Mouse (Mus musculus) heart, adult 11 months (tissue): ENCODE measurements around the gene Eif2d.

ENCODE experiments used
- DNase-seq: peaks from one replicate; pipeline ENCODE4 v3.0.0; 2022

The Eif2d gene

DNA sequence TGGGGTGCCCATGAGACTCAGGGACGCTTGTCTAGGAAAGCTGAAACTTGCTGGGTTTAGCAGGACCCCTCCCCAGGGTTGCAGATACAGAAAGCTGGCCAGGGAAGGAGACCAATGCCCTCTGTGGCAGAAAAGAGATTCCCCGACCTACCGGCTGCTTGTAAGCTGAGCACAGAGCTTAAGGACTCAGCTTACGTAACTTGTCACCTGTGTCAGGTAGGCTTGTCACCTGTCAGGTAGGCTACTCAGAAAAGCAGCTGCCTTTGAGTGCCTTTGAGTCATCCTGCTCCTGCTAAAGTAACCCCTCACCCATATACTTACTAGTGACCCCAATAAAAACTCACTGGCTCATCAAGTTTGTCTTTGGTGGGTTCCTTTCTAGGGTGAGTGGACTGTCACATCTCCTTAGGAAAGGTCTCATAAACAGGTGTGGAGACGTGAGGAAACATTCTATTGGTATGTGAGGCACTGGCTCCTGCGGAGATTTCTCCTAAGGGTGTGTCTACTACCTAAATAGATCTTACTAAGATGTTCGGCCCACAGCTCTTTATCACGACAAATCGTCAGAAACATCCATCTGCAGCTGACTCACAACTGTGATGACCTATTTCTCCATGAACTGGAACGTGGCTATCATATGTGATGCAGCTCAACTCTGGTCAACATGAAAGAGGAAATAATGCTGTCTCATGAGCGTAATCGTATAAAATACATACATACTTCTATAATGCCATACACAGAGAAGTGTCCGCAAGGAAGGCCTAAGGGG lies 69.0 kb downstream of the Eif2d start:
- DNase-seq = no peak

GRCm38 (mm10) chr1:131223345-131223744 lies 70.4 kb downstream of the Eif2d start:
- DNase-seq = no peak

DNA sequence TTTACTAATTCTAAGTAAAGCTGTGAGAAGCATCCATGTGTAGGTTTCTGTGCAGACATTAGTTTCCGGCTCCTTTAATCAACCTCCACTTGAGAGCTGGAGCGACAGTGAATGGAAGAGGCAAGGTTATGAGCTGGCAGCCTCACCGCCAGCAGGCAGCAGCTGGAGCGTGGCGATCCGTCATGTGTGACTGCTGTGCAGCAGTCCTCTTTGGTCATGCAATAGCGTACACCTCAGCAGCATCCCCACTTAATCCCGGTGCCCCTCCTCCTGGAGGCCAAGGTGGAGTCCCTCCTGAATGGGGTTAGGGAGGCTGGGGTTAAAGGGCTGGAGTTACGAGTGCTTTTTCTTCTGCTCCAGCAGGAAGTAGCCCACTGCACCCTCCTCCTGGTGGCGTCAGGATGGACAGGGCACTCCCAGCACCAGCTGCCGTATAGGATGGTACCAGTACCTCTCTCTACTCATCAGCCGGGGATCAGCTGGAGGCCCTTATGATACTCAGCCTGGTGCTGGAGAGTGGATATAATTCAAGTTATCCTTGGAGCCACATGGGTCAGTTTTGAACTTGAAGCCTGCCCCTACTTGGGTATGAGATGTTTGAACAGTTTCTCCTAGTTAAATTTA lies 72.0 kb downstream of the Eif2d start:
- no peak for DNase-seq

GRCm38 (mm10) chr1:131228225-131228624 lies 75.2 kb downstream of the Eif2d start:
- no peak for DNase-seq

- no peak for DNase-seq
Measured at GRCm38 (mm10) chr1:131228659-131229058, 75.7 kb downstream of the Eif2d start.

DNA sequence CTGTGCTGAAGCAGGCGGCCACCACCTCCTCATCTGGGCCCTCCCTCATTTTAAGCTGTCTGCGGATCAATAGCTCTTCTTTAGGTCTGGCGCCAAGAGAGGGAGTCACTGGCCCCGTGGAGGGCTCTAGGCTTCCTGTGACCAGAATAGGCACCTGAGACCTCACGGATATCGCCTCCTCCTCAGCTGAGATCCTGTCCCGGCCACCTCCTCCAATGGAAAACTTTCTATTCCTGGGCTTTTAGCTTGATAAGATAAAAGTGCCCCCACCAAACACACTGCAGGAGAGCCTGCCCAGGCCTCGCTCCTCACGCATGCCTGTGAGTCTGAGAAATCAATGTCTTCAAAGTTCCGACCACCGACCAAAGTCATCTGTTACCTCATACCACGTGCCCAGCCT lies 80.5 kb downstream of the Eif2d start:
- no peak for DNase-seq

GRCm38 (mm10) chr1:131236077-131236476 lies 83.1 kb downstream of the Eif2d start:
- DNase-seq = no peak
